Mouse (Mus musculus): ENCODE data around the gene Atp5e.

Atp5e gene

DNA sequence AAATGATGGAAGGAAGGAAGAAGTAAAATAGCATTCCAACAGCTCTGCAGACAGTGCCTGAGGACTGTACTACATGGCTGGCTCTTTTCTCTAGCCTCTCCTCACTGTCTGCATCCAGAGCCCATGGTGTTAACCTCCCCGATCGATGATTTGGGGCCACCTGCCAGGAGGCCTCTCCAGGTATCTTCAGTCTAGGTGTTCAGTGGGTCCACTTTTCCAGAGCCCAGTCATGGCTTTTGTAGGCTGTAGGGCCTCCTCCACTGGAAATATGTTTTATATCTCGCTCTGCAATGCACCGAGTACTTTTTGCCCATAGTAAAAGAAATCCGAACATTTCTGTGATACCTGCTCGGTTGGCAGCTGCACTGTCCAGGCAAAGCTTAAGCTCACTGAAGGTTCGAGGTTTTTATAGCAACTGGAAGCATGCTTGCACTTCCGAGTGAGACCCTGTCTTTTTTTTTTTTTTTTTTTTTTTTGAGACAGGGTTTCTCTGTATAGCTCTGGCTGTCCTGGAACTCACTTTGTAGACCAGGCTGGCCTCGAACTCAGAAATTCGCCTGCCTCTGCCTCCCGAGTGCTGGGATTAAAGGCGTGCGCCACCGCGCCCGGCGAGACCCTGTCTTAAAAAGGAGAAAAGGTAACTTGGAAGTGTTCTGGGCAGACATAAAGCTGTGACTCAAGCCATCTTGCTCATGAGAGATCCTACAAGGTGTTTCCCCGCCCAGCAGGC is 48.7 kb downstream of the Atp5e start:
- DNase-seq (ENCODE audit: low spot score in 2 of 2) = no peak

DNA sequence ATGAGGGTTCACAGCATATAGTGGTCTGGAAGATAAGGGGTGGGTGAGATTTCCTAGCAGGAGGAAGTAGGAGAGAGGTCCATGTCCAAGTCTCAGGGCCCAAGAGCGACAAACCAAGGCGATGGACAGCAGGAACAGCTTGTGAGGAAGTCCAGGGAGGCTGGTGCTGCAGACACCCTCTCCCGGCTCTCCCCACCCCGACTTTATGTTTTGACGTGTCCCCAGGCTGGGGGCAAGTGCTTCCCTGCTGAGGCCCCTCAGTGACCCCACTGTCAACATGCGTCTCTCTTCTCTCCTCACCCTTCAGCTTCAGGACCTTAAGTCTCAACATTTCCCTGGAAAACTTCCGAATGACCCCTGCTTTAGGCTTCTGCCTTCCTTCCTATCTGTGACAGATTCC is 50.8 kb downstream of the Atp5e start:
- DNase-seq (ENCODE audit: low spot score in 2 of 2) = no peak

Data from natural killer cell, adult 2 months (primary cell).